Mouse (Mus musculus): ENCODE measurements around the gene Dlgap3. TPM values are rescaled to one million over a fixed set of nuclear protein-coding genes. Genes with fewer than 3 reads are reported as not detected.

Dlgap3 gene
- not detected for total RNA-seq (2023)

GRCm38 (mm10) chr4:127168914-127169345 is at the start of gene Dlgap3:
Gene Dlgap3 (plus strand): TSS chr4:127169204.

GRCm38 (mm10) chr4:127123391-127123790 is 45.6 kb upstream of the Dlgap3 start, which contains the start of gene Tmem35b:
Gene Tmem35b (plus strand): TSS chr4:127123691.

GRCm38 (mm10) chr4:127243552-127243951 is 74.5 kb downstream of the Dlgap3 start, which contains the start of gene Smim12:
Gene Smim12 (plus strand): TSS chr4:127243784.

Other genes with a start within 250 kb of the Dlgap3 start
- gene Zmym4, start 201.1 kb upstream of the Dlgap3 start, total RNA-seq (2023): 10 to 100 TPM; 13.3 to 20.1 TPM
- 100 to 1,000 TPM; 463 to 497 TPM for gene Sfpq, start 147.9 kb upstream of the Dlgap3 start, total RNA-seq (2023)
- gene Zmym1, start 108.1 kb upstream of the Dlgap3 start, total RNA-seq (2023): 1 to 10 TPM; 7.6 to 8.7 TPM
- 10 to 100 TPM; 18.6 to 18.9 TPM for gene Zmym6, start 91.8 kb upstream of the Dlgap3 start, total RNA-seq (2023)
- 1 to 10 TPM; 7.6 to 9.8 TPM for gene Tmem35b, start 45.5 kb upstream of the Dlgap3 start, total RNA-seq (2023)
- gene Smim12, start 74.6 kb downstream of the Dlgap3 start, total RNA-seq (2023): 10 to 100 TPM; 24.9 to 29.7 TPM
- not detected for gene Gja4, start 144.8 kb downstream of the Dlgap3 start, total RNA-seq (2023)
- not detected for gene Gjb3, start 161.6 kb downstream of the Dlgap3 start, total RNA-seq (2023)
- gene Gjb4, start 184.9 kb downstream of the Dlgap3 start, total RNA-seq (2023): not detected
- not detected for gene Gjb5, start 189.0 kb downstream of the Dlgap3 start, total RNA-seq (2023)

All from monocyte, adult 59 days (primary cell).